Mouse (Mus musculus) erythroblast, adult 5-6 weeks (primary cell): ENCODE measurements around the gene Hist4h4. TPM values are rescaled to one million over a fixed set of nuclear protein-coding genes. Genes with fewer than 3 reads are reported as not detected.

Experiments
- ATAC-seq: replicated peaks from 2 replicates; pipeline ENCODE4 v1.8.0; 2016; ENCODE audit warnings: moderate number of reproducible peaks, mild to moderate bottlenecking, moderate TSS enrichment, inconsistent platforms; ENCODE audit not compliant: poor library complexity, low FRiP score, severe bottlenecking
- total RNA-seq, 2 experiments: library from RNA; stranded (forward) in 1 of 2; stranded (reverse) in 1 of 2; fragments of 150-400 nt in 1 of 2; fragments of 200-764, 138-1000 nt in 1 of 2; gene quantifications; 2 replicates each; pipeline versions ENCODE4 v1.2.3 to v1.2.4; 2015 to 2017; ENCODE audit warnings: low replicate concordance in 2 of 2

The Hist4h4 gene
- total RNA-seq, 2 experiments from 2014 or later: 17.7 to 32.5 TPM

DNA sequence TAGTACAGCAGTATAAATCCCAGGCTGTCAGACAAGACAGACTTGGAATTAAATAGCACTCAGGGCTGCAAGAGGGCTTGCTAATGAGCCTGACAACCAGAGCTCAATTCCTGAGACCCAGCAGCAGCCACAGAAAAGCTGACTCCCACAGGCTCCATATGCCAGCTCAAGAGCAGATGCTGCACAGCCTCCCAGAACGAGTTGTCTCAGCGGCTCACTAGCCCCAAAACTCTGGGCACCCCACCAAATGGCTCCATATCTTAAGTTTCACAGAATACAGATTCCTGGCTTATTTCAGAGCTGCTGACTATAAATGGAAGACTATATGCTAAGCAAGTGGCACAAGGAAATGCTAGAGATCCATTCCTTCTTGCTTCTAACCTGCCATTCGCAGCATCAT, 13.3 kb upstream of the Hist4h4 start:
- ATAC-seq: no peak

GRCm38 (mm10) chr6:136816826-136817225, 12.6 kb upstream of the Hist4h4 start:
- no peak for ATAC-seq

- ATAC-seq: no peak
Measured at GRCm38 (mm10) chr6:136815381-136815780, 11.2 kb upstream of the Hist4h4 start.

- ATAC-seq: no peak
Measured at GRCm38 (mm10) chr6:136813117-136813516, 8.9 kb upstream of the Hist4h4 start.

DNA sequence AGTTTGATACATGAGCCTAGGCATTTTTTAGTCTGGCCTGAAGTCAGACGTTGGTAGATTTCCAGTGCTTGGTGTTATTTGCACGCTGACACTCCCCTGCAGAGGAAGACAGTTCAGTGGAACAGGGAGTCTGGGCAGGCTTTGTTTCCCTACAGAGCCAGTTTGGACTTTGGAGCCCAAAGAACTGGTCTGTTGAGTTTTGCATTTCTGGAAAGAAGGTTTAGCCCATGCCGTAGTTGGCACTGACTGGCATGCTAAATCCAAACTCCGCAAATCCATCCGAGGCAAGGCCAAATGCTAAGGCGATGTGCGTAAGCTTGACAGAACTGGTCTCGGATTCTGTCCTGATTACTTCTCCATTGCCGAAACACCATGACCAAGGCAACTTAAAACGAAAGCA, 7.0 kb upstream of the Hist4h4 start:
- ATAC-seq: no peak

GRCm38 (mm10) chr6:136809673-136810072, 5.5 kb upstream of the Hist4h4 start:
- ATAC-seq: no peak

DNA sequence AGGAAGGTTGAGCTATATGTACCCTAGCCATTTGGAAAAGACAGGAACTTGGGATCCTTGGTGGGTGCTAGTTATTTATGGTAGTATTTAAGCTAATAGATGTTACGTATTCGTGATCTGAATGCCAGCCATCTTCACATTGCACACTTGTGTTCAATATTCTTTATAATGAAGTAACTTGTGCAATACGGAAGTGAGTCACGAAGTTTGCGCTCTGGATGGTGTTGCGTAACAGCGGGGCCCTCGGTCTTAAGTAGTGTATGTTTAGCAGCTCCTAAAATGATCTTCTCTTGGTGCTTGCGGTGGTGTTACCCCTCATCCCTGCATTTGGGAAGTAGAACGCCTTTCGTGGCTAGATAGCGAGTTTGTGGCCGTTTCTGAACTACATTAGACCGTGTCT, 4.9 kb upstream of the Hist4h4 start:
- no peak for ATAC-seq

DNA sequence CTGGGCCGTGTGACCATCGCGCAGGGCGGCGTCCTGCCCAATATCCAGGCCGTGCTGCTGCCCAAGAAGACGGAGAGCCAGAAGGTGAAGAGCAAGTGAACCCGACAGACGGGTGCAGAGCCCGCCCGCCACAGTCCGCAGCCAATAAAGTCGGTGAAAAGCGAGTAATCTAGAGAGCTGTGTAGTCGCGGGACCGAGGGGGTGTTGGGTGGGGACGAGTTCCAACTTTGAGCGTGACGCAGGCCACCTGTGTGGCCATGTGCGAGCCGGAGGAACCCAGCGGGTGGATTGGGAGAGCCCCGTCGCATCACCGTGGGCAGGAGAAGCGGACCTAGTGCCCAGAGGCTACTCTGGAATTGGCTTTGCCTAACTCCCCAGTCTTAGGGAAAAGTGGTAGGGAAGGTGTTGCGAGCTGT, 4.4 kb upstream of the Hist4h4 start:
- peak; percentile 32 for ATAC-seq

DNA sequence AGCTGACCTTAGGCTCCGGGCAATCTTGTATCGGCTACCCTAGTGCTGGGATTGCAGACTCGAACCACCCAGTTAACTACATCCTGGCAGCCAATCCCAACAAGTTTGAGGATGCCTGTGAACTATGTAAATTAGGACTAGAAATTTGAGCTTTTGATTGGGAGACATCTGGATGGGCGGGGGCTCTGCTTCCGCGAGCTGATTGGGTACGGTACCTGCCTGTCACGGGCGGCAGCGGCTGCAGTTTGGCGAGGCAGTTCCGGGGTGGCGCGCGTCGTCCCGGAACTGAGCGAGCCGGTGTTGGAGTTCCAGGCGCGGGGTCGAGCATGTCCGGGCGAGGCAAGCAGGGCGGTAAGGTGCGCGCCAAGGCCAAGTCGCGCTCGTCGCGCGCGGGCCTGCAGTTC, 3.8 kb upstream of the Hist4h4 start, which contains the start of gene H2afj:
H2afj (plus strand) TSS at position 231 of the 404 bp plus-strand sequence.
- ATAC-seq: peak; percentile 73

- peak; percentile 0; the same call in 1 of the 2 replicates for ATAC-seq
Measured at GRCm38 (mm10) chr6:136807395-136808013, 3.3 kb upstream of the Hist4h4 start.

- no peak for ATAC-seq
Measured at GRCm38 (mm10) chr6:136806819-136807218, 2.6 kb upstream of the Hist4h4 start.

- no peak for ATAC-seq
Measured at GRCm38 (mm10) chr6:136805409-136805775, 1.2 kb upstream of the Hist4h4 start.

DNA sequence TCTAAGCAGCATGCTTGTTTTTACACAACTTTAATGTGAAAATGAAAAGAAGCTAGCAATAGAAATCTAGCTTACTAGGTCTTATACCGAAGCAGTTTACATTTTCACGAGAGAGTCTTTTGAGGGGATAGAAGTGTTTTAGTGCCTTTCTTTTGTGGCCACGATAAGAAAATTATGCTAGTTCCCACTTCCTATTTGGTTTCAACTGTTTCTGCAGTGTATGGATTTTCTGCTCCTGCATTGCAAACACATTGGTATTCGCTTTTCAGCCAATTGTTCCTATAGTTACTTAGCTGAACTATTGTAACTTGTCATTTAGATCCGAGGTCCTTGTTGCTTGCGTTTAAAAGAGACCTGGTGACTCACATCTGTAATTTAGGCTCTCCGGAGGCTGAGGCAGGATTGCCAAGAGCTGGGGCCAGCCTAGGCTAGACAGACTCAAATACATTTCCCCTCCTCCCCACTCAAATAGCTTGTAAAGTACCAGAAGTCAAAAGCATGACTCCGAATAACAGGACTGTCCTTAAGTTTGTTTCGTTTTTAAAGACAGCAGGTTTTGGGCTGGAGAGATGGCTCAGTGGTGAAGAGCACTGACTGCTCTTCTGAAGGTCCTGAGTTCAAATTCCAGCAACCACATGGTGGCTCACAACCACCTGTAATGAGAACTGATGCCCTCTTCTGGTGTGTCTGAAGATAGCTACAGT, 642 bp upstream of the Hist4h4 start:
- ATAC-seq: no peak

DNA sequence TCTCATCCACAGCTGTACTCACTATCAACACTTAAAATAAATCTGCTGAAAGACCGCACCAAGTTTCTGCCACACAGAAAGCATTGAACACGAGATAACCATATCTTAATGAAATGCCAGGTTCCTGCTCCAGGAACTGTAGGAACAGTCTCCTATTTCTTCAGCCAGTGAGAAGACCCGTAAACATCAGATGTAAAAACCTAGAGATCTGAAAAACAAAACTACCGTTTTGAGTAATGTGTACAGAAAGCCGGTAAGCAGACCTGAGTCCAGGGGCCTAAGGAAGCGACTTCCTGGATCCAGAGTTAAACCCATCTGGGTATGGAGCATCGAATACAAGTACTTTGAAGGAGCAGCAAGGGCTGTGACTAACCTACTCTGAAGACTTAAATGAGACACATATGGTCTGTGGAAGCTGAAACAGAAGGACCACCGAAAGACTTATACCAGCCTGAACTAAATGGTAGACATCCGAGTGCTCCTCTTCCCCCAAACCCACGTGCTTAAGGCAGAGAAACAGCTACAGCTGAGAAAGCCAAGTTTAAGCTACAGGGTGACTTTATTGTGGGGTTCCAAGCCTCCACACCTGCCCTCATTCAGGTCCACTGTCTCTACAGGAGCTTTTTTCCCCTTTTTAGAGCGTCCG, 999 bp downstream of the Hist4h4 start:
- ATAC-seq: peak; percentile 14

GRCm38 (mm10) chr6:136801274-136801673, 2.9 kb downstream of the Hist4h4 start:
- ATAC-seq: no peak

- ATAC-seq: no peak
Measured at GRCm38 (mm10) chr6:136800710-136801109, 3.5 kb downstream of the Hist4h4 start.

GRCm38 (mm10) chr6:136797874-136798693, 6.1 kb downstream of the Hist4h4 start:
- peak; percentile 85 for ATAC-seq

DNA sequence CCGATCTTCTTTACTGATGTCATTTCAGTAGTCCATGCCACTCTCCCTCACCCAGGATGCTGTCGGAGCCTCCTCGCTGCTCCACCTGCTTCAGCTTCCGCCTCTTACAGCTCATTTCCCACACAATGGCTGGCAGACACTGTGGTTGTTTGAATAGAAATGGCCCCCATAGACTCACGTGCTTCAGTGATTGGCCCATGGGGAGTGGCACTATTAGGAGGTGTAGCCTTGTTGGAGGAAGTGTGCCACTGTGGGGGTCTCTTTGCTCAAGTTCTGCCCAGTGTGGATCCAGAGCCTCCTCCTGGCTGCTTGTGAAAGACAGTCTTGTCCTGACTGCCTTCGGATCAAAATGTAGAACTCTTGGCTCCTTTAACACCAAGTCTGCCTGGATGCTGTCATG, 8.4 kb downstream of the Hist4h4 start:
- ATAC-seq: no peak

- ATAC-seq: no peak
Measured at GRCm38 (mm10) chr6:136795110-136795509, 9.1 kb downstream of the Hist4h4 start.

DNA sequence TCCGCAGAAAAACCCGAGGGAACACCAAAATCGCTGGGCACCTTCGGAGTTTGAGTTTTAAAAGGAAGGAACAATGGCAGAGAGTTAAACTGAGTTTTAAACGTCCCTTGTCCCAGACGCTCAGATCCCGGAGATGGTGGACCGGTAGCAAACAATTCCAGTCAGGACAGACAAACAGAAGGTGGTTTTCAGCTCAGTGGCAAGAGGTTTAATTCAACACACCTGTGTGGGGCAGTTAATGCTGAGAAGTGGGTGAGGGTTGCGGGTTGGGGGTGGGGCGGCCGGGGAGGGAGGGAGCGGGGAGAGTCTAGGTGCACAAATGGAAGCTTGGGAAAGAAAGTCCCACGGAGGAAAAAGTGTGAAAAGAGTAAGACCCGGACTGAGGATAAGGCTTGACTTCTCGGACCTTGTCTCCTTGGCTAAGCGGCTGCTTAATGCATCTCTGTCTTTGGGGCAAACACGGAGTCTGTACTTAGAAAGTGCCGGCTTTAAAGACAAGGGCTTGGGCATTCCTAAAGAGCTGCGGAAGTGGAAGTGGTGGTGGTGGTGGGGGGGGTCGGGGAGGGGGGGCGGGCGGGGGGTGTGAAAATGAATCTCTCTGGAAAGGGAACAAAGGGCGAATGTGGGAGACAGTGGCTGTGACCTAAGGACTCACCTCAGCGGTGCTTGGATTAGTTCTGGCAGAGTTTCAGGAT, 10.2 kb downstream of the Hist4h4 start:
- no peak for ATAC-seq
